Mouse (Mus musculus) lung, postnatal 0 days (tissue): ENCODE measurements around the gene Vpreb1. TPM values are rescaled to one million over a fixed set of nuclear protein-coding genes. Genes with fewer than 3 reads are reported as not detected.

ENCODE experiments used
- ATAC-seq: fragments of 200-750 bp; cut with Nextera tagmentation; 2 replicates; pipeline ENCODE4 v1.8.0; 2017; ENCODE audit warnings: moderate library complexity
- DNase-seq: peaks from one replicate; pipeline ENCODE4 v3.0.0-alpha.2; 2016; ENCODE audit warnings: low spot score
- H3K27ac ChIP-seq: fragments of 300-500 bp; sonication (generic); 2 replicates; pipeline ENCODE4 v1.5.1; 2014; ENCODE audit warnings: antibody characterized with exemption, mild to moderate bottlenecking, low read length, mixed read lengths
- H3K27me3 ChIP-seq: fragments of 300-500 bp; sonication (generic); replicated peaks from 2 replicates; pipeline ENCODE4 v1.6.1; 2014; ENCODE audit warnings: low read length, mixed read lengths; ENCODE audit not compliant: insufficient read depth
- H3K36me3 ChIP-seq: fragments of 300-500 bp; sonication (generic); 2 replicates; pipeline ENCODE4 v1.6.1; 2014; ENCODE audit warnings: low read length, mixed read lengths; ENCODE audit not compliant: insufficient read depth
- H3K4me1 ChIP-seq: fragments of 300-500 bp; sonication (generic); 2 replicates; pipeline ENCODE4 v1.6.1; 2014; ENCODE audit warnings: antibody characterized with exemption, low read depth, low read length, mixed read lengths; ENCODE audit not compliant: insufficient read depth
- H3K4me2 ChIP-seq: fragments of 300-500 bp; sonication (generic); replicated peaks from 2 replicates; pipeline ENCODE4 v1.6.1; 2014; ENCODE audit warnings: low read depth, mild to moderate bottlenecking, low read length, moderate library complexity, mixed read lengths
- H3K4me3 ChIP-seq: fragments of 300-500 bp; sonication (generic); 2 replicates; pipeline ENCODE4 v1.5.1; 2014; ENCODE audit warnings: low read depth, low read length
- H3K9ac ChIP-seq: fragments of 300-500 bp; sonication (generic); replicated peaks from 2 replicates; pipeline ENCODE4 v1.6.1; 2014; ENCODE audit warnings: low read depth, mild to moderate bottlenecking
- H3K9me3 ChIP-seq: fragments of 300-500 bp; sonication (generic); 2 replicates; pipeline ENCODE4 v1.6.1; 2016; ENCODE audit warnings: low read length, mixed read lengths
- CTCF ChIP-seq: IDR thresholded peaks from 2 replicates; pipeline ENCODE4 v1.5.1; 2016; ENCODE audit warnings: antibody characterized with exemption, mild to moderate bottlenecking
- EP300 ChIP-seq: IDR thresholded peaks from 2 replicates; pipeline ENCODE4 v1.6.1; 2016; ENCODE audit warnings: antibody characterized with exemption, mild to moderate bottlenecking, control low read depth
- WGBS: fragments of 180-500 bp; shearing (Covaris S2); extraction: QIAGEN DNeasy Blood & Tissue Kit; methylation state at CpG from one replicate; pipeline ENCODE4 v1.1.7; 2014; 5-methylcytosine and 5-hydroxymethylcytosine counted together
- polyA plus RNA-seq: library from polyadenylated mRNA; unstranded; fragments of >200 nt; fragmentation: Nextera tagmentation; extraction: Ambion mirVana; gene quantifications from 2 replicates; pipeline ENCODE4 v1.2.1, GENCODE M21; 2015

Vpreb1 gene
- polyA plus RNA-seq, 1 experiment from 2014 or later: 2.3 TPM

DNA sequence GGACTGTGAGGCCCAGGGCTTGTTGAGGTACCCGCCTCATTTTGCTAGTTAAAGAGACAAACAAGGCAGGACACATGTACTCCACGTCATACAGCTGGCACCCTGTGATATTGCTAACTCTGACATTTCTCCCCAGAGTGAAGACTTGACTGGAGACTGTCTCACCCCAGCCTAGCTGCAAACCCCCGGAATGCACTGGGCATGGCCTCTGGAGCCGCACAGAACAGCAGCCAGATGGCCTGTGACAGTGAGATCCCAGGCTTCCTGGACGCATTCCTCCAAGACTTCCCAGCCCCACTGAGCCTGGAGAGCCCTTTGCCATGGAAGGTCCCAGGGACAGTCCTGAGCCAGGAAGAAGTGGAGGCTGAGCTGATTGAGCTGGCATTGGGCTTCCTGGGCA, 32.5 kb upstream of the Vpreb1 start:
- H3K9ac ChIP-seq: no peak overlapping the region
- 0 out of 2 replicates have a peak, but pooled peaks cover 7% of the 10 kb centered on the region for H3K36me3 ChIP-seq
- peak overlapping the region; percentile 40; the same call in 1 of the 2 replicates for H3K27ac ChIP-seq
- H3K9me3 ChIP-seq: no peaks in the 10 kb centered on the region
- WGBS: 58% methylated on average over 5 of the region's 5 CpGs
- no peak for ATAC-seq
- H3K4me3 ChIP-seq: no peak overlapping the region
- no peaks in the 10 kb centered on the region for H3K27me3 ChIP-seq
- no peak overlapping the region for H3K4me2 ChIP-seq
- no peak for TF ChIP-seq CTCF
- no peak for TF ChIP-seq EP300
- H3K4me1 ChIP-seq: peaks cover 3% of the 10 kb centered on the region; the same call in 1 of the 2 replicates
- DNase-seq: no peak

DNA sequence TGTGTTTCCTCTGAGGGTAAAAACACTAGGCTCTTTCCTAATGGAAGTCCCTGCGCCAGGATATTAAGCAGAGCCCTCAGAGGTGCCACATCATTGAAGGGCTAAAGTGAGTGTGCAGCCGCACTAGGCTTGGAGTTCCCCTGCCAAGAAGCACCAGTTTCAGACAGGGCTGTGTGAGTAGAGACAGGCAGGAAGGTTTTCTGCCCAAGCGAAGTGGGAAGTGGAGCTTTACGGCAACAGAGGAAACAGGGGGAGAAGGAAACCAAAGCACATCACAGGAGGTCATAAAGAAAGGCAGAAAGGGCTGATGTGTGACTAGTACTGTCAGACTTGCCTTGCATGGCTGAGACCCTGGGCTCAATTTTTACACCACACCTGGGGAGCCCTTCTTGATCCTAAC, 31.7 kb upstream of the Vpreb1 start:
- no peak overlapping the region for H3K9ac ChIP-seq
- H3K9me3 ChIP-seq: no peaks in the 10 kb centered on the region
- no peaks in the 10 kb centered on the region for H3K27me3 ChIP-seq
- 0 out of 2 replicates have a peak, but pooled peaks cover 7% of the 10 kb centered on the region for H3K36me3 ChIP-seq
- H3K4me2 ChIP-seq: no peak overlapping the region
- no peak overlapping the region for H3K4me3 ChIP-seq
- DNase-seq (no peak), ATAC-seq (no peak; the same call in 1 of the 2 replicates)
- H3K4me1 ChIP-seq: peaks cover 4% of the 10 kb centered on the region; the same call in 1 of the 2 replicates
- TF ChIP-seq EP300 (no peak), CTCF (no peak)
- peak overlapping the region; percentile 69 for H3K27ac ChIP-seq
- WGBS: 61% methylated on average over 4 of the region's 4 CpGs

DNA sequence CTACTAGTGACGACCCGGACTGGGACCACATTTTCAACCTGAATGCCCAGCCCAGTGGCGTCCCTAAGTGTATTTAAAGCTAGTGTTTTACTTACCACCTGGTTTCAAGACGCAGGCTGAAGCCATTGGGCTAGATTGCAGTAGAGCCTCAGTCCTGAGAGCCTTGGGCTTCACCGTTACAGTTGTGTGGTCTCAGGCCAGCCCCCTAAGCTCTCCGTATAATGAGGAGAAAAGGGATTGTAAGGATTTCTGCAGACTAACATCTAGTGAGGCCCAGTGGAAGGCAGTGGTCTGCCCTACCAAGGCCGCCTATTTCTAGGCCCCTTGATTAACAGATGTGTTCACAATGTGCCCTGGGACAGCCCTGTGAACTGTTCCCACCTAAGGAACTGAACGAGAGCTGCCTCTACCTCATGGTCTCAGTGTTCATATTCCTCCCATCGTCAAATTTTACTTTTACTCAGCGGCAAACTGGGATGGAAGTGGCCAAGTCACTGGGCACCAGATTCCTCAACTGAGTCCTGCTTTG, 26.5 kb upstream of the Vpreb1 start:
- H3K36me3 ChIP-seq: peaks cover 7% of the 10 kb centered on the region; the same call in 1 of the 2 replicates
- DNase-seq: no peak

DNA sequence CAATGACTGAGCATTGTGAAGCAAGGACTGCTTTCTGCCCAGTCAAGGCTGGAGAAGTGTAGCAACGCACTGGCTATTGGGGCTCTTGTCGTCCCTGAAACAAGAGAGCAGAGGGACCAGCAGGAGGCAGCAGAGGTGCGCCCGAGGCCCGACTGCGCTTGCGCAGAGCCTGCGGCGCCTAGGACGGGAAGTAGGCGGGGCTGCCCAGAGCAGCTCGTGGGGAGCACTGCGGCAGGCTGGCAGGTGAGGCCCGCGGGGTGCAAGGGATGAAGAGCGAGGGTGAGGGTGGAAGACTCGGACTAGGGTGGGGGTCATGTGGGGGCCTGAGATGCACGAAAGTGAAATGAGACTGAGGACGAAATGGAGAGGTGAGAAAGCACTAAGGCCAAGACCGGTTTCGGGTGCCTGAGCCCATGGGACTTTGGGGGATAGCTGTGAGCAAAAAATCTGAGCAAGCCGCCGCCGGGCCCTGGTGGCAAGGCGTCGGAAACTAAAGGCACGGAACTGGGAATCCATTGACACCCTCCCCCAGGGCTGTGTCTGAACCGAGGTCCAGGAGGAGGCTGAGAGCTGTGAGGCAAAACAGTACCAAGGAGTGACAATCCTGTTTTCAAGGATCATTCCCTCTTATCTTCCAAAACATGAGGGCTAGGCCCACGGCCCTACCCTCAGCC, 25.9 kb upstream of the Vpreb1 start, which contains the start of gene Ppm1f:
Gene Ppm1f, plus strand, starts transcription at position 88 of the 674 bp plus-strand sequence.
- TF ChIP-seq CTCF: peak; percentile 100
- TF ChIP-seq EP300: no peak
- Histone ChIP-seq H3K4me2 (peak within 1 kb of the TSS; percentile 65), H3K4me3 (peak within 1 kb of the TSS; percentile 49), H3K9ac (peak within 1 kb of the TSS; percentile 59), H3K27me3 (no peaks in the 10 kb centered on the region), H3K36me3 (peaks cover 10% of the 10 kb centered on the region; the same call in 1 of the 2 replicates), H3K27ac (peak within 1 kb of the TSS; percentile 81), H3K9me3 (no peaks in the 10 kb centered on the region), H3K4me1 (peaks cover 10% of the 10 kb centered on the region)
- DNase-seq (peak; percentile 97), ATAC-seq (peak; percentile 96)
- WGBS: under 1% methylated on average over 29 of the region's 29 CpGs

More for the DNA sequence above, 26.5 kb upstream of the Vpreb1 start:
- no peak for ATAC-seq
- Histone ChIP-seq H3K27me3 (no peaks in the 10 kb centered on the region), H3K27ac (peak overlapping the region; percentile 81), H3K4me1 (peaks cover 10% of the 10 kb centered on the region), H3K4me2 (peak overlapping the region; percentile 65), H3K9me3 (no peaks in the 10 kb centered on the region), H3K9ac (peak overlapping the region; percentile 59), H3K4me3 (peak overlapping the region; percentile 49)
- 17% methylated on average over 10 of the region's 10 CpGs for WGBS
- TF ChIP-seq EP300: no peak
- TF ChIP-seq CTCF: no peak

DNA sequence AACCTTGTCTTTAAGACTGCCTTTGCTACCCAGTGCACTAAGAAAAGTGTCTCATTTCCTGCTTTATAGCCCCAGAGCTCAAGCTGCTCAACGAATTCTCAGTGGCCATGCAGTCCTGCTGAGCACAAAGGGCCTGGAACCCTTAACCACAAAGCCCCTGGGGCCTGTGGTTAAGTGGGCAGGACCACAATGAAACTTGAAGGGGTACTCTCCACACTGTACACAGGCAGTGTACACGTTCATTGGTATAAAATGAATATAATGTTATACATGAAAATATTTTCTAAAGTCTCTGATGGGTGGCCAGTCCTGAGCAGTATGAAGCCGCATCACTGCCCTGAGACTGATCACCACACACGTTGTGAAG, 25.4 kb upstream of the Vpreb1 start:
- Histone ChIP-seq H3K27ac (peak overlapping the region; percentile 73), H3K4me3 (no peak overlapping the region), H3K9ac (no peak overlapping the region), H3K9me3 (no peaks in the 10 kb centered on the region), H3K36me3 (peaks cover 14% of the 10 kb centered on the region), H3K4me2 (no peak overlapping the region), H3K4me1 (peaks cover 10% of the 10 kb centered on the region), H3K27me3 (no peaks in the 10 kb centered on the region)
- TF ChIP-seq EP300 (no peak), CTCF (no peak)
- DNase-seq (no peak), ATAC-seq (no peak)
- 22% methylated on average over 4 of the region's 4 CpGs for WGBS

DNA sequence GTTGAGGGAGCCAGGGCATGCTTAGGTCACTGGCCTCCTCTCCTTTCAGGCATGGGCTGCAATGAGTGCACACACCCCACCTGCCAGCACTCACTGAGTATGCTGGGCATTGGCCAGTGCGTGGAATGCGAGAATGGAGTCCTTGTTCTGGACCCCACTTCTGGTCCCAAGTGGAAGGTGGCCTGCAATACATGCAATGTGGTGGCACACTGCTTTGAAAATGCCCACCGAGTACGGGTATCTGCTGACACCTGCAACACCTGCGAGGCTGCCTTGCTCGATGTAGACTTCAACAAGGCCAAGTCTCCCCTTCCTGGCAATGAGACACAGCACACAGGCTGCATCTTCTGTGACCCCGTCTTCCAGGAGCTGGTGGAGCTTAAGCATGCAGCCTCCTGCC, 21.7 kb upstream of the Vpreb1 start:
- WGBS: 95% methylated on average over 7 of the region's 7 CpGs
- H3K27ac ChIP-seq: no peak overlapping the region
- ATAC-seq: no peak
- peaks cover 37% of the 10 kb centered on the region for H3K36me3 ChIP-seq
- H3K9ac ChIP-seq: no peak overlapping the region
- H3K27me3 ChIP-seq: no peaks in the 10 kb centered on the region
- TF ChIP-seq CTCF: no peak
- no peaks in the 10 kb centered on the region for H3K9me3 ChIP-seq
- no peak overlapping the region for H3K4me2 ChIP-seq
- no peak for DNase-seq
- peaks cover 9% of the 10 kb centered on the region for H3K4me1 ChIP-seq
- no peak overlapping the region for H3K4me3 ChIP-seq
